Mouse (Mus musculus) kidney, adult 2 months (tissue): ENCODE measurements around the gene Sirt4.

ENCODE experiments used
- CTCF ChIP-seq: fragments of 200-500 bp; conservative IDR thresholded peaks from 2 replicates; pipeline ENCODE4 v1.5.1; 2011; ENCODE audit warnings: low read depth, mild to moderate bottlenecking, control low read depth, low read length, moderate library complexity, mixed read lengths; ENCODE audit not compliant: insufficient read depth, insufficient read length
- POLR2A ChIP-seq: fragments of 200-500 bp; IDR thresholded peaks from one replicate; pipeline ENCODE4 v1.6.1; 2011; ENCODE audit warnings: low read depth, low read length, control low read depth

DNA sequence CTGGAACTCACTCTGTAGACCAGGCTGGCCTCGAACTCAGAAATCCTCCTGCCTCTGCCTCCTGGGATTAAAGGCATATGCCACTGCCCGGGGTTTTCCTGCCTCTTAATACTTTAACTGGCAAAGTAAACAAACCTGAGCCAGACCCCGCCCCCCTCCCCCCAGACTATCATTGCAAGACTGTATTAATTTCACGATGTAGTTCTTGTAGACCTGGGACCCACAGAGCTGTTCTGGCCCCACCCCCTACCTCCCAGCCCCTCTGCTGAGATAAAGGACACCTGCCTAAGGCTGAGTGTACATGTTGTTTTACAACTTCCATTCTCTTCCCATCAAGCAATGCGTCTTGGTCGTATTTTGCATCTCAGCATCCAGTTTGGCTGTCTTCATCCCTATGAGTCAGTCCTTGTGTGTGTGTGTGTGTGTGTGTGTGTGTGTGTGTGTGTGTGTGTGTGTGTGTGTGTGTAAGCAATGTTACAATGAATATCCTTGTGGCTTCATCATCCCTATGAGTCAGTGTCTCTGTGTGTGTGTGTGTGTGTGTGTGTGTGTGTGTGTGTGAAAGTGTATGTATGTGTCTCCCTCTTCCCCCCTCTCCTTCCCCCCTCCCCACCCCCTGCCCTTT, 8.3 kb upstream of the Sirt4 start:
- no peak for TF ChIP-seq POLR2A
- no peak for TF ChIP-seq CTCF
